8 mouse cellular contexts compared by ENCODE assay signal in genomic region chr11:66984165-66985135, GRCm38 (mm10). TPM values are rescaled to one million over a fixed set of nuclear protein-coding genes. Genes with fewer than 3 reads are reported as not detected.
A peak's percentile ranks its signal among the peaks of the same experiment; 100 is the strongest.
DNase-seq lines count a peak whose midpoint lies in the region; ATAC-seq lines count a peak whose summit lies in the region.

No protein-coding gene starts in this region.

- H3K4me3 ChIP-seq in hindbrain, embryonic 13.5 days, result peak overlapping the region; percentile 37

- 6% methylated on average over 28 of the region's 28 CpGs for WGBS in hindbrain, embryonic 13.5 days

- no peaks in the 10 kb centered on the region for H3K27me3 ChIP-seq in hindbrain, embryonic 13.5 days

- peak overlapping the region; percentile 61 for H3K4me2 ChIP-seq in hindbrain, embryonic 13.5 days

- peak overlapping the region; percentile 78 for H3K27ac ChIP-seq in hindbrain, embryonic 13.5 days

- no peaks in the 10 kb centered on the region for H3K36me3 ChIP-seq in hindbrain, embryonic 13.5 days

- ATAC-seq in frontal cortex, adult (ENCODE audit: low TSS enrichment), result peak; percentile 85
- peak; percentile 71 for ATAC-seq in hindbrain, embryonic 13.5 days (ENCODE audit: low FRiP score)

- peaks cover 20% of the 10 kb centered on the region for H3K4me1 ChIP-seq in hindbrain, embryonic 13.5 days (replicated peaks)

- H3K9me3 ChIP-seq in hindbrain, embryonic 13.5 days, result no peaks in the 10 kb centered on the region

- peak; percentile 59 for DNase-seq in MEL-GATA-1-ER (ENCODE audit: extremely low read depth, low read depth)
- DNase-seq in cerebellum, adult 18-20 months, result peak; percentile 80 to 84
- DNase-seq in layer of hippocampus, postnatal 36 days, result peak; percentile 59 to 75
- DNase-seq in lung, postnatal 36 days, result peak; percentile 89
- DNase-seq in retina, postnatal 1 day, result peak; percentile 83
- DNase-seq in thymus, postnatal 4 days, result peak; percentile 87

- H3K9ac ChIP-seq in hindbrain, embryonic 13.5 days, result peak overlapping the region; percentile 65

RNA-seq across cellular contexts. Expression of gene Tmem238l, which starts 28.0 kb away (rescaled TPM):
- not detected in 2 replicates for polyA plus RNA-seq in hindbrain, embryonic 13.5 days (2015; fragmentation: Nextera tagmentation; extraction: Ambion mirVana)
- not detected for total RNA-seq in layer of hippocampus, postnatal 36 days (2021)

RNA-seq across cellular contexts. Expression of gene Tmem220, which starts 40.5 kb away (rescaled TPM):
- 0.93 and 1.0 TPM in 2 replicates for polyA plus RNA-seq in hindbrain, embryonic 13.5 days (2015; fragmentation: Nextera tagmentation; extraction: Ambion mirVana)
- under 1 TPM; 0.42 to 0.56 TPM for total RNA-seq in layer of hippocampus, postnatal 36 days (2021)

Comparison
In these comparisons a context has a peak if more than half of its experiments do, and no peak if none do; other contexts are left out.
1. Peak in every context shown above with its lines: DNase-seq, ATAC-seq, H3K4me3 ChIP-seq and H3K27ac ChIP-seq.